Mouse (Mus musculus) bone marrow macrophage, adult 2 months (primary cell): ENCODE data around the gene Napb. TPM values are rescaled to one million over a fixed set of nuclear protein-coding genes. Genes with fewer than 3 reads are reported as not detected.

ENCODE experiments used
- H3K27ac ChIP-seq: 2 replicates; pipeline ENCODE4 v1.5.1; 2012; ENCODE audit warnings: low read depth, low read length; ENCODE audit not compliant: insufficient read depth
- H3K4me1 ChIP-seq: 2 replicates; pipeline ENCODE4 v1.6.1; 2012; ENCODE audit warnings: low read length; ENCODE audit not compliant: control insufficient read depth, insufficient read depth
- H3K4me3 ChIP-seq: 2 replicates; pipeline ENCODE4 v1.5.1; 2012; ENCODE audit warnings: mild to moderate bottlenecking, low read length, moderate library complexity; ENCODE audit not compliant: insufficient read depth
- CTCF ChIP-seq: IDR thresholded peaks from 2 replicates; pipeline ENCODE4 v1.5.1; 2012; ENCODE audit warnings: low read depth, mild to moderate bottlenecking, low read length, moderate library complexity
- POLR2A ChIP-seq: IDR thresholded peaks from 2 replicates; pipeline ENCODE4 v1.6.1; 2012; ENCODE audit warnings: mild to moderate bottlenecking, low read depth, low read length, borderline replicate concordance
- polyA plus RNA-seq: library from polyadenylated mRNA; stranded (reverse); fragments of >200 nt; gene quantifications from 2 replicates; pipeline ENCODE4 v1.2.4, GENCODE M21; 2012; ENCODE audit not compliant: missing spikeins, insufficient read depth, insufficient read length

Napb gene
- polyA plus RNA-seq, 1 experiment: 3.4 TPM

GRCm38 (mm10) chr2:148663458-148663857 lies 68.8 kb downstream of the Napb start:
- Histone ChIP-seq H3K4me3 (no peak overlapping the region), H3K27ac (no peak overlapping the region)

GRCm38 (mm10) chr2:148654961-148655360 lies 77.3 kb downstream of the Napb start:
- H3K4me1 ChIP-seq: no peaks in the 10 kb centered on the region
- H3K27ac ChIP-seq: no peak overlapping the region
- TF ChIP-seq CTCF: 0 out of 2 replicates have a peak, but pooled peaks have one; percentile 19
- no peak for TF ChIP-seq POLR2A
- H3K4me3 ChIP-seq: no peak overlapping the region

More at GRCm38 (mm10) chr2:148663458-148663857, 68.8 kb downstream of the Napb start:
- H3K4me1 ChIP-seq: no peaks in the 10 kb centered on the region
- TF ChIP-seq CTCF: no peak
- no peak for TF ChIP-seq POLR2A

- Histone ChIP-seq H3K4me3 (no peak overlapping the region), H3K27ac (no peak overlapping the region), H3K4me1 (no peaks in the 10 kb centered on the region)
- TF ChIP-seq CTCF: no peak
- no peak for TF ChIP-seq POLR2A
These were observed 81.5 kb downstream of the Napb start for GRCm38 (mm10) chr2:148650587-148651357.

GRCm38 (mm10) chr2:148644421-148645000 lies 87.8 kb downstream of the Napb start:
- Histone ChIP-seq H3K4me3 (no peak overlapping the region), H3K27ac (no peak overlapping the region)
- no peak for TF ChIP-seq POLR2A
- no peak for TF ChIP-seq CTCF

More at GRCm38 (mm10) chr2:148644421-148645000, 87.8 kb downstream of the Napb start:
- no peaks in the 10 kb centered on the region for H3K4me1 ChIP-seq

Other genes starting within 250 kb of the Napb start
- gene Nxt1, start 59.9 kb downstream of the Napb start, polyA plus RNA-seq: 20.7 and 22.8 TPM in 2 replicates
- gene Gzf1, start 51.4 kb downstream of the Napb start, polyA plus RNA-seq: 18.5 and 20.2 TPM in 2 replicates
- not detected in 2 replicates for gene Cstl1, start 17.9 kb upstream of the Napb start, polyA plus RNA-seq
- gene Cst11, start 39.0 kb upstream of the Napb start, polyA plus RNA-seq: not detected in 2 replicates
- gene 8030411F24Rik, start 49.5 kb upstream of the Napb start, polyA plus RNA-seq: not detected in 2 replicates
- not detected in 2 replicates for gene Cst12, start 56.9 kb upstream of the Napb start, polyA plus RNA-seq
- gene Cst8, start 66.3 kb upstream of the Napb start, polyA plus RNA-seq: not detected in 2 replicates
- gene Cst13, start 87.6 kb upstream of the Napb start, polyA plus RNA-seq: not detected in 2 replicates
- gene Cst9, start 102.7 kb upstream of the Napb start, polyA plus RNA-seq: not detected in 2 replicates
- not detected in 2 replicates for gene 9230104L09Rik, start 132.6 kb upstream of the Napb start, polyA plus RNA-seq
- 2,557 and 2,597 TPM in 2 replicates for gene Cst3, start 143.2 kb upstream of the Napb start, polyA plus RNA-seq